Mouse (Mus musculus) heart, adult 10 weeks (tissue): Measurements from ENCODE around the gene Olfr99. TPM values are rescaled to one million over a fixed set of nuclear protein-coding genes. Genes with fewer than 3 reads are reported as not detected.

Source experiments
- polyA plus RNA-seq: library from polyadenylated mRNA; stranded (reverse); fragments of 350-450 nt; fragmentation: Illumina TruSeq; extraction: RNeasy Lipid Tissue Mini Kit (QIAGEN cat#74804); gene quantifications from one replicate; pipeline ENCODE4 v1.2.3, GENCODE M21; 2014; ENCODE audit warnings: low read depth, low replicate concordance

Olfr99 gene
- polyA plus RNA-seq = not detected

GRCm38 (mm10) chr17:37283360-37283759 lies at the start of gene Olfr99:
TSS of gene Olfr99 (minus strand) at chr17:37283460.

DNA sequence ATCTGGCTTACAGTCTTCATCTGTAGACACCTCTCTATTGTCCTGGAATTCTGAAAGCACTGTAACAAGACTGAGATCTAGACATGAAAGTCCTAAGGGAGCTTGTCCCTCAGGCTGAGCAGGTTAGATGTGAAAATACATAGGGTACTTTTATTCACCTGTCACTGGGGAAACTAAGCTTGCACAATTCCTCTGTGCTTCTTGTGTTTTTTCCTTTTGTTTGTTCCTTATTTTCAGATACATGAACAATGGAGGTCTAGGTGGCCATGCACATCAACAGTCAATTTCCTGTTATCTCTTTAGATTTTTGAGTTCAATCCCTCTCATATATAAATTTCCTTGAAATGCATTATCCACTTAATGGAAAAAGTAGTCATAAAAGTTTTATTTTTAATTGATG lies 33.7 kb upstream of the Olfr99 start, which contains the start of gene Olfr102:
Gene Olfr102 (minus strand): TSS at position 101 of the 400 bp plus-strand sequence.

DNA sequence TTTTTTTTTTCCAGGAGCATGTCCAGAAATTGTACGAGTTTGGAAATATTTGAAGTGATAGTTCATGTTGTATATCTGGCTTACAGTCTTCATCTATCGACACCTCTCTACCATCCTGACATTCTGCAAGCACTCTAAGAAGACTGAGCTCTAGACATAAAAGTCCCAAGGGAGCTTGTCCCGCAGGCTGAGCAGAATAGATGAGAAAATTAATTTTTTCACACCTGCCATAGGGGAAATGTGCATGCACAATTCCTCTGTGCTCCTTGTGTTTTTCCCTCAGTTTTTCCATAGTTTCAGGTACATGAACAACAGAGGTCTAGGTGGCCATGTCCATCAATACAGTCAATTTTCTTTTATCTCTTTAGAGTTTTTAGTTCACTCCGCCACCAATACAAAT lies 21.0 kb upstream of the Olfr99 start, which contains the start of gene Olfr101:
Gene Olfr101 (minus strand): TSS at position 101 of the 400 bp plus-strand sequence.

DNA sequence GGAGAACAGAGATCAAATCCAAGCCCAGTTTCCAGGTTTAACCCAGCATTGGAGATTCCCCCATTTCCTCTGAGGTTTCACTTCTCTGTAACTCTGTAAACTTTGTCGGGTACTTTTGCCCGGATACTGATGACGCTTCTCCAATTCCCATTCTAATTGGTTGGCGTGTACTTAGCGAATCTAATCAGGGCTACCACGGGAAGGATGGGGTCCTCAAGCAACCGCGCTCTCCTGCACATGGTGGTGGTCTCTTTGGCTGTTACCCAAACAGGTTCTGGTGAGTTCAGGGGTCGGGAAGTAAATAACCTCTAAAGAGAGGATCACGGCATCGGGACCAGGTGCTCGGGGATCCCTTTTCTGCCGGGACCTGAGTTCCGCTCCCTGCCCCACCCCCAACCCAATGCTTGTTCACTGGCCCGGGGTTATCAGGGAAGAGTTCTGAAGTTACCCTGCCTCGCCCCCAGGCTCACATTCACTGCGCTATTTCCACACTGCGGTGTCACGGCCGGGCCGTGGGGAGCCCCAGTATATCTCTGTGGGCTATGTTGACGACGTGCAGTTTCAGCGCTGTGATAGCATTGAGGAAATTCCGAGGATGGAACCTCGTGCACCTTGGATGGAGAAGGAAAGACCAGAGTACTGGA lies 13.1 kb downstream of the Olfr99 start, which contains the start of gene H2-M3:
Gene H2-M3 (plus strand): TSS at position 163 of the 644 bp plus-strand sequence.

DNA sequence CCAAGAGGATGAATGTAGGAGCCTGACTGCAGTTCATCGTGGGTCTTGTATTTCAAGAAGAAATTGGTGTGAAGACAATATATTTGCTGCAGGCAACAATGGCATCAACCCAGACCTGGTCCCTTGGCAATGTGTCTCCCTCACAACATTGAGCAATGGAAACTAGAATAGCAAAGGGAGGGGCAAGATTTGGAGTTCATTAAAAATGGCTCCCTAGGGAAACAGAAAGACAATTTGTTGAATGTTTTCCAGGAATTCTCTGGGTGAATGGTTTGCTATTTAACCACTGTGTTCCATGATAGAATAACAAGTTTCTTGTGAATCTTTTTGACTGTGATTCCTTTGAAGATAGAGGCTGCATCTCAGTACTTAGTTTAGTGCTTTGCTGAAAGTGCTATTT lies 19.6 kb downstream of the Olfr99 start, which contains the start of gene Olfr98:
Gene Olfr98 (minus strand): TSS at position 124 of the 400 bp plus-strand sequence.

DNA sequence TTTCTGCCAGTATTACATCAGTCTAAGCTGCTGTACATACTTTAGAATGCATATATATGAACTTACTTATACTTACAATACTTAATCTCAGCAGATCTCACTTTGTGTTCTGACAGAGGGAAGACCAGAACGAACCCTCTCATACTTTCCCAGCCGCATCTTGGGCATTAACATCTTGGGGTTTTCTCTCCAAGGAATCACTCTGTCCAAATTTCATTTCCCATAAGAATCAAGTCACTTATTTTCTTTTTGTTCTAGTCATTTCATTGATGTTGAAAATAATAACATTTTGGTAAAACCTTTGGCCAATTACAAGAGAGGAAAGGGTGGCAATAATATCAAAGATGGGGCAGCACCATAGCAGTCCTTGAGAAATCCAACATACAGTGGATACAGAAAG lies 46.0 kb downstream of the Olfr99 start, which contains the start of gene Olfr97:
Gene Olfr97 (minus strand): TSS at position 101 of the 400 bp plus-strand sequence.

Other genes with a start within 250 kb of the Olfr99 start
- 13.1 TPM for gene Gabbr1, start 237.5 kb downstream of the Olfr99 start, polyA plus RNA-seq
- not detected for gene Olfr90, start 195.0 kb downstream of the Olfr99 start, polyA plus RNA-seq
- not detected for gene Olfr91, start 185.2 kb downstream of the Olfr99 start, polyA plus RNA-seq
- gene Olfr92, start 163.4 kb downstream of the Olfr99 start, polyA plus RNA-seq = not detected
- not detected for gene Olfr93, start 122.0 kb downstream of the Olfr99 start, polyA plus RNA-seq
- gene Ubd, start 89.6 kb downstream of the Olfr99 start, polyA plus RNA-seq = not detected
- gene Olfr94, start 82.5 kb downstream of the Olfr99 start, polyA plus RNA-seq = not detected
- not detected for gene Olfr95, start 70.3 kb downstream of the Olfr99 start, polyA plus RNA-seq
- not detected for gene Olfr96, start 63.3 kb downstream of the Olfr99 start, polyA plus RNA-seq
- gene Olfr97, start 46.1 kb downstream of the Olfr99 start, polyA plus RNA-seq = not detected
- not detected for gene Olfr98, start 19.7 kb downstream of the Olfr99 start, polyA plus RNA-seq
- 6.0 TPM for gene H2-M3, start 13.2 kb downstream of the Olfr99 start, polyA plus RNA-seq
- gene Olfr101, start 20.9 kb upstream of the Olfr99 start, polyA plus RNA-seq = not detected
- gene Olfr102, start 33.6 kb upstream of the Olfr99 start, polyA plus RNA-seq = not detected
- not detected for gene Olfr103, start 56.2 kb upstream of the Olfr99 start, polyA plus RNA-seq
- gene Olfr104-ps, start 76.1 kb upstream of the Olfr99 start, polyA plus RNA-seq = not detected
- not detected for gene Olfr105-ps, start 95.6 kb upstream of the Olfr99 start, polyA plus RNA-seq
- gene Olfr106-ps, start 106.9 kb upstream of the Olfr99 start, polyA plus RNA-seq = not detected
- gene Olfr107, start 115.8 kb upstream of the Olfr99 start, polyA plus RNA-seq = not detected
- gene Olfr108, start 162.0 kb upstream of the Olfr99 start, polyA plus RNA-seq = not detected
- not detected for gene Olfr109, start 175.5 kb upstream of the Olfr99 start, polyA plus RNA-seq
- gene H2-M2, start 200.1 kb upstream of the Olfr99 start, polyA plus RNA-seq = not detected
- not detected for gene Olfr110, start 209.0 kb upstream of the Olfr99 start, polyA plus RNA-seq
- not detected for gene Olfr111, start 224.6 kb upstream of the Olfr99 start, polyA plus RNA-seq